Mouse (Mus musculus) forebrain, postnatal 0 days (tissue): ENCODE measurements around the gene Cel. TPM values are rescaled to one million over a fixed set of nuclear protein-coding genes. Genes with fewer than 3 reads are reported as not detected.

Experiments
- ATAC-seq: fragments of 200-750 bp; cut with Nextera tagmentation; 2 replicates; pipeline ENCODE4 v1.8.0; 2017; ENCODE audit warnings: mild to moderate bottlenecking, moderate library complexity
- DNase-seq: peaks from one replicate; pipeline ENCODE4 v3.0.0-alpha.2; 2015
- H3K27ac ChIP-seq: fragments of 300-500 bp; sonication (generic); 2 replicates; pipeline ENCODE4 v1.5.1; 2014; ENCODE audit warnings: low read depth, mild to moderate bottlenecking, antibody characterized with exemption, low read length, moderate library complexity, mixed read lengths
- H3K27me3 ChIP-seq: fragments of 300-500 bp; sonication (generic); 2 replicates; pipeline ENCODE4 v1.6.1; 2014; ENCODE audit warnings: mild to moderate bottlenecking, low read length, mixed read lengths; ENCODE audit not compliant: insufficient read depth
- H3K36me3 ChIP-seq: fragments of 300-500 bp; sonication (generic); 2 replicates; pipeline ENCODE4 v1.6.1; 2014; ENCODE audit warnings: mild to moderate bottlenecking, moderate library complexity; ENCODE audit not compliant: insufficient read depth
- H3K4me1 ChIP-seq: fragments of 300-500 bp; sonication (generic); 2 replicates; pipeline ENCODE4 v1.6.1; 2014; ENCODE audit warnings: antibody characterized with exemption; ENCODE audit not compliant: insufficient read depth
- H3K4me2 ChIP-seq: fragments of 300-500 bp; sonication (generic); 2 replicates; pipeline ENCODE4 v1.6.1; 2014; ENCODE audit warnings: low read depth, mild to moderate bottlenecking, moderate library complexity
- H3K4me3 ChIP-seq: fragments of 300-500 bp; sonication (generic); 2 replicates; pipeline ENCODE4 v1.5.1; 2014; ENCODE audit warnings: low read depth, low read length, mixed read lengths
- H3K9ac ChIP-seq: fragments of 300-500 bp; sonication (generic); 2 replicates; pipeline ENCODE4 v1.6.1; 2014; ENCODE audit warnings: mild to moderate bottlenecking
- H3K9me3 ChIP-seq: fragments of 300-500 bp; sonication (generic); 2 replicates; pipeline ENCODE4 v1.6.1; 2016; ENCODE audit warnings: low read length
- CTCF ChIP-seq: sonication (generic); IDR thresholded peaks from 2 replicates; pipeline ENCODE4 v1.5.1; 2016; ENCODE audit warnings: antibody characterized with exemption, control low read depth, low read depth
- WGBS: fragments of 180-500 bp; shearing (Covaris S2); extraction: QIAGEN DNeasy Blood & Tissue Kit; methylation state at CpG from one replicate; pipeline ENCODE4 v1.1.7; 2014; 5-methylcytosine and 5-hydroxymethylcytosine counted together
- polyA plus RNA-seq: library from polyadenylated mRNA; unstranded; fragments of >200 nt; fragmentation: Nextera tagmentation; extraction: Ambion mirVana; gene quantifications from 2 replicates; pipeline ENCODE4 v1.2.1, GENCODE M21; 2015
- total RNA-seq: library from RNA; depleted of rRNA; stranded (reverse); fragments of >200 nt; gene quantifications from 2 replicates; pipeline ENCODE4 v1.2.3, GENCODE M21; 2014

Cel gene
- total and polyA plus RNA-seq, 2 experiments from 2014 or later, result not detected

DNA sequence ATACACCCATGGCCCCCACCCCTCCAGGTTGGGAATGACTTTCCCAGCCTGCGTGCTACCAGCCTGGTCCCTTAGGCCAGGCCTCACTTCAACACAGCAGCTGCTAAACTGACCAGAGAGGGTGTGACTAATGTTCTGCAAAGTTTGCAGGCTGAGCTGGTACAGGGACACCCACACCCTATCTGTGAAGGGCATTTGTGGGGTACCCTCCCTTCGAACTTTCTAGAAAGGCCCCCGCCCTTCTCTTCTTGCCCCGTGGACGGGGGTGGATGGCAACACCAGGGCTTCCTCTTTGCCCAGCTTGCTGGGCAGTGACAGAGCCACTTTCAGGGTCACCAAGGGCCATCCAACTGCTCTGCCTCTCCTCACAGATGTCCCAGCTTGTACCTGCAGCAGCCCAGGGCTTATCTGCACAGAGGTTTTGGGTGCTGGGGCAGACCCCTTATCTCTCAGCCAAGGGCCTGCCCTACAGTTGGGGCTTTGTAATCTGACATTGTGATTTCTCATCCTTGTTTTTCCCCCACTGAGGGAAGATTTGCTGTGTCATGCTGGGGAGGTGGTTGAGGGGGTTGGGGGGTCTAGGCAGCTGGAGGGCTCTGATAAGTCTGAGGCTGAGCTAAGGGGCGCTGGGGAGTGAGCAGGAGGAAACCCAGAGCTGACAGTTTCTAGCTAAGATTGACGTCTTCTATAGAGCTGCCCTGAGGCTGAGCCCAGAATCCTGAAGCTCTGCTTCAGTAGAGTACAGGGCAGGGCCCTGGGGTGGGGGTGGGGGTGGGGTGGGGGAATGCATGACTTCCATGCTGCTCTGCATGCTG, 34.7 kb upstream of the Cel start:
- TF ChIP-seq CTCF, result no peak
- DNase-seq, result no peak
- no peak overlapping the region for H3K9ac ChIP-seq
- H3K36me3 ChIP-seq, result no peaks in the 10 kb centered on the region
- H3K9me3 ChIP-seq, result no peaks in the 10 kb centered on the region
- no peak overlapping the region for H3K27ac ChIP-seq
- WGBS, result 76% methylated on average over 7 of the region's 7 CpGs
- no peak overlapping the region for H3K4me2 ChIP-seq
- no peak overlapping the region for H3K4me3 ChIP-seq
- ATAC-seq, result no peak
- H3K4me1 ChIP-seq, result no peaks in the 10 kb centered on the region
- H3K27me3 ChIP-seq, result no peaks in the 10 kb centered on the region

DNA sequence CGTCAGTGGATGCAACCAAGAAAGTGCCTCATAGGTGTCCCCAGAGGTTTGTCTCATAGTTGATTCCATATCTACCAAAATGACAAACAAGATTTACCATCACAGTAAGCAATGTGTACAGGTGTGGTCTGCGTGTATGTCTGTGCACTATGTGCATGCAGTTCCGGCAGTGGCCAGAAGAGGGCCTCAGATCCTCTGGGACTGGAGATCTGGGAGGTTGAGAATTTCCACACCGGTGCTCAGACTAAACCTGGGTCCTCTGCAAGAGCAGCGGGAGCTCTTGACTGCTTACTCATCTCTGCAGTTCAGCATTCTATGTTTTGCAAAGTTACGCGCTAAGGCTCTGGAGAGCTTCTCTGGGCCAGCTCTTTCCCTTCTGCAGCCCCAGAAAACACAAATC, 33.8 kb upstream of the Cel start:
- no peak overlapping the region for H3K4me2 ChIP-seq
- no peaks in the 10 kb centered on the region for H3K27me3 ChIP-seq
- DNase-seq (no peak), ATAC-seq (no peak)
- H3K9ac ChIP-seq, result no peak overlapping the region
- no peak overlapping the region for H3K4me3 ChIP-seq
- no peaks in the 10 kb centered on the region for H3K4me1 ChIP-seq
- H3K27ac ChIP-seq, result no peak overlapping the region
- H3K36me3 ChIP-seq, result no peaks in the 10 kb centered on the region
- peak; percentile 36; the same call in 1 of the 2 replicates for TF ChIP-seq CTCF
- no peaks in the 10 kb centered on the region for H3K9me3 ChIP-seq
- WGBS, result 91% methylated on average over 7 of the region's 7 CpGs

DNA sequence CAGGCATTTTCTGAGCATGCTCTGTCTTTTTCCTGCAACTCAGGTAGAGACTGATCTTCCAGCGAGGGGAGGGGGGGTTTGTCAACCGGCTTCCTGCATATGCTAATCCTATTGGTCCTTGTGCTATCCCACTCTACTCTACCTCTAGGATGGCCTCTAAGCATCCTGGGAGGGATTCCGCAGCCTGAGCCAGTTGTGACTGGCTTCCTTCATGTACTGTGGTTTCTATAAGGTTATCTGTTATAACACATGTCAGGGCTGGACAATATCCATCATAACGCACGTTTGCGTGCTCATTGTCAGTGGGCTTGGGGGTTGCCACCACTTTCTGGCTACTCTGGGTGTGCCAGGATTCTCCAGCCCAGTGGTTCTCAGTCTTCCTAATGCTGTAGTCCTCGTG, 32.8 kb upstream of the Cel start:
- no peak for TF ChIP-seq CTCF
- Histone ChIP-seq H3K36me3 (no peaks in the 10 kb centered on the region), H3K4me2 (no peak overlapping the region), H3K9ac (no peak overlapping the region), H3K27ac (no peak overlapping the region), H3K4me1 (no peaks in the 10 kb centered on the region), H3K9me3 (no peaks in the 10 kb centered on the region), H3K27me3 (no peaks in the 10 kb centered on the region), H3K4me3 (no peak overlapping the region)
- WGBS, result 80% methylated on average over 7 of the region's 7 CpGs
- DNase-seq, result no peak
- no peak for ATAC-seq

GRCm38 (mm10) chr2:28592809-28593208, 29.6 kb upstream of the Cel start:
- H3K4me2 ChIP-seq, result no peak overlapping the region
- peak; percentile 70 for TF ChIP-seq CTCF
- WGBS, result 8% methylated on average over 15 of the region's 15 CpGs

DNA sequence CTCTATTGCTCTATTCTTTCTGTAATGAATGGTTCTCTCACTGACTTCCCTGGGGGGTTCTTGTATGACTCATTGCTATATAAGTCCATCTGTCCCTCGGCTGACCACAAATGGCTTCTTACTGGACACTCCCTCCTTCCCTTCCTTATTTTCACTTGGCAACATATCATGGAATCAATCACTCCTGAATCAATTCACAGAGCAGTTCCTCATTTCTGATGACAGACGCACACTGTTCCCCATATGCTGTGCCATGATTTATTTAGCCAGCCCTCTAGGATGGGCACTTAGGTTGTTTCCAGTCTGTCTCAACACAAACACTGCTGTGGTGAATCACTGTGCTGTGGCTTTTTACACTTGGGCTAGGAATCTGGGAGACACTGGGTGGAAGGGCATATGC, 28.3 kb upstream of the Cel start:
- H3K9ac ChIP-seq, result no peak overlapping the region
- TF ChIP-seq CTCF, result no peak
- no peak overlapping the region for H3K27ac ChIP-seq
- no peaks in the 10 kb centered on the region for H3K4me1 ChIP-seq
- WGBS, result 73% methylated on average over 2 of the region's 2 CpGs
- no peak overlapping the region for H3K4me3 ChIP-seq
- H3K36me3 ChIP-seq, result no peaks in the 10 kb centered on the region
- no peak overlapping the region for H3K4me2 ChIP-seq
- no peaks in the 10 kb centered on the region for H3K27me3 ChIP-seq
- no peak for ATAC-seq
- DNase-seq, result no peak
- no peaks in the 10 kb centered on the region for H3K9me3 ChIP-seq

More at GRCm38 (mm10) chr2:28592809-28593208, 29.6 kb upstream of the Cel start:
- H3K9me3 ChIP-seq, result no peaks in the 10 kb centered on the region
- no peak overlapping the region for H3K4me3 ChIP-seq
- H3K36me3 ChIP-seq, result no peaks in the 10 kb centered on the region
- H3K9ac ChIP-seq, result no peak overlapping the region
- DNase-seq (peak; percentile 35), ATAC-seq (no peak)
- H3K27me3 ChIP-seq, result no peaks in the 10 kb centered on the region
- no peak overlapping the region for H3K27ac ChIP-seq
- H3K4me1 ChIP-seq, result no peaks in the 10 kb centered on the region

DNA sequence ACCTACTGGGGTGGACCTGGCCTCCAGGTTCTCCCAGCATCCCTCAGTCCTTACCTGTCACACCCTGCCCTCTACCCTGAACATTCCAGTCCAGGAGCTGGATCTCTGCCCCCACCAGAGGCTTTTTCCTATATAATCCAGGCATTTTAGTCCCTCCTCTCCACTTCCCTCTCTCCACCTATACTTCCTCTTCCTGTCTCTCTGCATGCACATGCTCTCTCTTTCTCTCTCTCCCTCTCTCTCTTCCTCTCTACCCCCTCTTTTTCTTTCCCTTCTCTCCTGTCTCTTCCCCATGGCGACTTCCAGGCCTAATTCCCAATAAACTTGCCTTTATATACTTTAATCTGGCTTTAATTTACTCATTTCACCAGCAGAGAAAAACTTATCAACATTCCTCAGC, 25.4 kb upstream of the Cel start:
- Histone ChIP-seq H3K9ac (no peak overlapping the region), H3K4me2 (no peak overlapping the region), H3K27me3 (no peaks in the 10 kb centered on the region), H3K36me3 (no peaks in the 10 kb centered on the region), H3K4me1 (no peaks in the 10 kb centered on the region), H3K27ac (no peak overlapping the region), H3K4me3 (no peak overlapping the region), H3K9me3 (no peaks in the 10 kb centered on the region)
- WGBS, result 36% methylated on average over 1 of the region's 1 CpGs
- no peak for TF ChIP-seq CTCF
- no peak for DNase-seq
- no peak for ATAC-seq

GRCm38 (mm10) chr2:28585730-28586129, 22.5 kb upstream of the Cel start:
- Histone ChIP-seq H3K4me1 (0 out of 2 replicates have a peak, but pooled peaks cover 6% of the 10 kb centered on the region), H3K9me3 (no peaks in the 10 kb centered on the region), H3K4me3 (no peak overlapping the region), H3K27ac (no peak overlapping the region), H3K4me2 (no peak overlapping the region), H3K36me3 (0 out of 2 replicates have a peak, but pooled peaks cover 2% of the 10 kb centered on the region), H3K27me3 (no peaks in the 10 kb centered on the region), H3K9ac (no peak overlapping the region)
- WGBS, result 43% methylated on average over 2 of the region's 2 CpGs
- TF ChIP-seq CTCF, result no peak
- DNase-seq (no peak), ATAC-seq (no peak)
